Mouse (Mus musculus) liver, embryonic 14.5 days (tissue): ENCODE data around the gene Hydin. TPM values are rescaled to one million over a fixed set of nuclear protein-coding genes. Genes with fewer than 3 reads are reported as not detected.
A peak's percentile ranks its signal among the peaks of the same experiment; 100 is the strongest.

Experiments used
- ATAC-seq: fragments of 200-750 bp; cut with Nextera tagmentation; 2 replicates; pipeline ENCODE4 v1.8.0; 2017; ENCODE audit warnings: moderate number of reproducible peaks, mild to moderate bottlenecking, moderate library complexity; ENCODE audit not compliant: insufficient read depth
- DNase-seq, 3 experiments: peaks; one replicate each; pipeline ENCODE4 v3.0.0-alpha.2; 2012 to 2013; ENCODE audit warnings: low read depth in 3 of 3, low spot score in 3 of 3
- H3K27ac ChIP-seq: fragments of 300-500 bp; sonication (generic); 2 replicates; pipeline ENCODE4 v1.5.1; 2014; ENCODE audit warnings: moderate library complexity, mild to moderate bottlenecking, control low read depth, inconsistent platforms
- H3K27me3 ChIP-seq: fragments of 300-500 bp; sonication (generic); 2 replicates; pipeline ENCODE4 v1.6.1; 2014; ENCODE audit warnings: mild to moderate bottlenecking, low read length, moderate library complexity; ENCODE audit not compliant: control insufficient read depth, insufficient read depth
- H3K36me3 ChIP-seq: fragments of 300-500 bp; sonication (generic); replicated peaks from 2 replicates; pipeline ENCODE4 v1.6.1; 2014; ENCODE audit warnings: low read depth; ENCODE audit not compliant: control insufficient read depth, insufficient read depth
- H3K4me1 ChIP-seq, 2 experiments: fragments of 200-500 bp in 1 of 2; fragments of 300-500 bp in 1 of 2; sonication (generic) in 1 of 2; replicated peaks; 2 replicates each; pipeline ENCODE4 v1.6.1; 2012 to 2014; ENCODE audit warnings: antibody characterized with exemption in 1 of 2, inconsistent platforms in 1 of 2, low read length in 1 of 2; ENCODE audit not compliant: control insufficient read depth in 2 of 2, insufficient read depth in 2 of 2
- H3K4me2 ChIP-seq: fragments of 300-500 bp; sonication (generic); 2 replicates; pipeline ENCODE4 v1.6.1; 2014; ENCODE audit warnings: low read depth, mild to moderate bottlenecking, control low read depth, moderate library complexity
- H3K4me3 ChIP-seq, 2 experiments: fragments of 200-500 bp in 1 of 2; fragments of 300-500 bp in 1 of 2; sonication (generic) in 1 of 2; 2 replicates each; pipeline ENCODE4 v1.5.1; 2012 to 2014; ENCODE audit warnings: low read depth in 2 of 2, low read length in 2 of 2, mild to moderate bottlenecking in 2 of 2, control low read depth in 1 of 2, inconsistent platforms in 1 of 2, moderate library complexity in 1 of 2; ENCODE audit not compliant: insufficient read depth in 1 of 2
- H3K9ac ChIP-seq: fragments of 300-500 bp; sonication (generic); replicated peaks from 2 replicates; pipeline ENCODE4 v1.6.1; 2014; ENCODE audit warnings: mild to moderate bottlenecking, control low read depth, moderate library complexity
- H3K9me3 ChIP-seq: fragments of 300-500 bp; sonication (generic); 2 replicates; pipeline ENCODE4 v1.6.1; 2016; ENCODE audit warnings: low read length, mixed read lengths; ENCODE audit not compliant: control insufficient read depth
- CTCF ChIP-seq: IDR thresholded peaks from 2 replicates; pipeline ENCODE4 v1.5.1; 2016; ENCODE audit warnings: antibody characterized with exemption, low read depth, control low read depth
- EP300 ChIP-seq: IDR thresholded peaks from 2 replicates; pipeline ENCODE4 v1.6.1; 2016; ENCODE audit warnings: antibody characterized with exemption, low read depth
- WGBS: fragments of 180-500 bp; shearing (Covaris S2); extraction: QIAGEN DNeasy Blood & Tissue Kit; methylation state at CpG from one replicate; pipeline ENCODE4 v1.1.7; 2014; ENCODE audit not compliant: insufficient replicate concordance; 5-methylcytosine and 5-hydroxymethylcytosine counted together
- polyA plus RNA-seq, 2 experiments: library from polyadenylated mRNA; depleted of rRNA in 1 of 2; stranded (reverse) in 1 of 2; unstranded in 1 of 2; fragments of >200 nt; fragmentation: Nextera tagmentation in 1 of 2; extraction: Ambion mirVana in 1 of 2; gene quantifications; 2 replicates each; pipeline versions ENCODE4 v1.2.1 to v1.2.3; 2012 to 2014

Hydin gene
- polyA plus RNA-seq, 2 experiments: 0.03 to 0.10 TPM

GRCm38 (mm10) chr8:110491118-110491517 lies 224.3 kb downstream of the Hydin start:
- WGBS: 65% methylated on average over 5 of the region's 5 CpGs

GRCm38 (mm10) chr8:110496286-110496685 lies 229.5 kb downstream of the Hydin start:
- WGBS: 58% methylated on average over 9 of the region's 9 CpGs
- Histone ChIP-seq H3K9me3 (no peaks in the 10 kb centered on the region), H3K27ac (no peak overlapping the region), H3K27me3 (no peaks in the 10 kb centered on the region), H3K4me3 (no peak overlapping the region), H3K4me2 (no peak overlapping the region), H3K4me1 (no peaks in the 10 kb centered on the region; a peak in 1 of 4 replicates), H3K9ac (no peak overlapping the region), H3K36me3 (no peaks in the 10 kb centered on the region)
- no peak for ATAC-seq
- no peak for DNase-seq
- no peak for TF ChIP-seq CTCF
- TF ChIP-seq EP300: no peak

More at GRCm38 (mm10) chr8:110491118-110491517, 224.3 kb downstream of the Hydin start:
- no peak overlapping the region for H3K4me2 ChIP-seq
- H3K27ac ChIP-seq: no peak overlapping the region
- H3K4me3 ChIP-seq: no peak overlapping the region
- DNase-seq: no peak
- no peaks in the 10 kb centered on the region for H3K36me3 ChIP-seq
- no peaks in the 10 kb centered on the region for H3K27me3 ChIP-seq
- H3K9me3 ChIP-seq: no peaks in the 10 kb centered on the region
- no peak for TF ChIP-seq CTCF
- TF ChIP-seq EP300: no peak
- no peaks in the 10 kb centered on the region for H3K4me1 ChIP-seq
- no peak for ATAC-seq
- no peak overlapping the region for H3K9ac ChIP-seq

- 15% methylated on average over 10 of the region's 10 CpGs for WGBS
- DNase-seq: peak; percentile 16 to 28 (median 20)
Measured at GRCm38 (mm10) chr8:110500253-110500652, 233.5 kb downstream of the Hydin start.

GRCm38 (mm10) chr8:110500661-110501060 lies 233.9 kb downstream of the Hydin start:
- H3K27me3 ChIP-seq: no peaks in the 10 kb centered on the region
- H3K4me3 ChIP-seq: no peak overlapping the region
- ATAC-seq (no peak), DNase-seq (no peak)
- no peak overlapping the region for H3K9ac ChIP-seq
- H3K27ac ChIP-seq: no peak overlapping the region
- peaks cover 0 to 8% of the 10 kb centered on the region in 2 experiments; a peak in 2 of 4 replicates for H3K4me1 ChIP-seq
- WGBS: 50% methylated on average over 6 of the region's 6 CpGs
- no peak overlapping the region for H3K4me2 ChIP-seq
- H3K36me3 ChIP-seq: no peaks in the 10 kb centered on the region
- H3K9me3 ChIP-seq: no peaks in the 10 kb centered on the region
- TF ChIP-seq CTCF: no peak
- TF ChIP-seq EP300: no peak

More at GRCm38 (mm10) chr8:110500253-110500652, 233.5 kb downstream of the Hydin start:
- Histone ChIP-seq H3K27me3 (no peaks in the 10 kb centered on the region), H3K4me3 (no peak overlapping the region), H3K9me3 (no peaks in the 10 kb centered on the region), H3K9ac (no peak overlapping the region), H3K4me1 (peaks cover 0 to 8% of the 10 kb centered on the region in 2 experiments; a peak in 2 of 4 replicates), H3K4me2 (no peak overlapping the region), H3K36me3 (no peaks in the 10 kb centered on the region), H3K27ac (no peak overlapping the region)
- TF ChIP-seq CTCF (no peak), EP300 (no peak)
- peak; percentile 88 for ATAC-seq

- Histone ChIP-seq H3K36me3 (no peaks in the 10 kb centered on the region), H3K4me1 (peaks cover 0 to 8% of the 10 kb centered on the region in 2 experiments; a peak in 2 of 4 replicates), H3K27ac (no peak overlapping the region), H3K4me2 (no peak overlapping the region), H3K27me3 (no peaks in the 10 kb centered on the region), H3K4me3 (no peak overlapping the region), H3K9me3 (no peaks in the 10 kb centered on the region), H3K9ac (no peak overlapping the region)
- 68% methylated on average over 4 of the region's 4 CpGs for WGBS
- no peak for ATAC-seq
- DNase-seq: no peak
- TF ChIP-seq EP300 (no peak), CTCF (no peak)
Measured at GRCm38 (mm10) chr8:110501330-110501729, 234.6 kb downstream of the Hydin start.
